Mouse (Mus musculus): ENCODE measurements around the gene Rc3h1.
"Not testable (repeated sequence)": the region's sequence is repeated elsewhere in the genome, so short reads cannot be mapped to it uniquely, and the experiment has no call there.

The Rc3h1 gene

DNA sequence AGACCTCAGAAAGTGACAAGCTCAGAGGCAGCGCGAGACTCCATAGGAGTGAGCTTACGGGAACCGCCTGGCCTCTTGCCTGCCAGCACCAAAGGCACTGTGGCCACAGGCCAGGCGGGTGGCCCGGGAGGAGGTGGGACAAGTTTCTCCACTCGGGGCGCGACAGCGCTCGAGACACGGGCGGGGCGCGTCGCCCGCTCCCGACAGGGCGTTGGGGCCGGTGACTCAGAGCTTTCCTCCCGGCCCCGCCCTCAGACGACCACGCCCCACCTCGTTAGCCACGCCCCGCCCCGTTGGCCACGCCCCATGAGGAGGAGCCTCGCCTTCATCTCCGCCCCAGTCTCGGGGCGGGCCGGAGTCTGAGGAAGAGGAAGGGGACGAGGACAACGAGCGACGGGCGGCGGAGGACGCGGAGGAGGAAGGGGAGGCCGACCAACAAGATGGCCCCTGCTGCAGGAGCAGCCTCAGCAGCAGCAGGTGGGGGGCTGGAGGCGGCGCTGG is at the start of gene Rc3h1:
Rc3h1 (plus strand) TSS at position 362 of the 501 bp plus-strand sequence.
- DNase-seq (ENCODE audit: low spot score in 2 of 2), result peak; percentile 97 to 98

DNA sequence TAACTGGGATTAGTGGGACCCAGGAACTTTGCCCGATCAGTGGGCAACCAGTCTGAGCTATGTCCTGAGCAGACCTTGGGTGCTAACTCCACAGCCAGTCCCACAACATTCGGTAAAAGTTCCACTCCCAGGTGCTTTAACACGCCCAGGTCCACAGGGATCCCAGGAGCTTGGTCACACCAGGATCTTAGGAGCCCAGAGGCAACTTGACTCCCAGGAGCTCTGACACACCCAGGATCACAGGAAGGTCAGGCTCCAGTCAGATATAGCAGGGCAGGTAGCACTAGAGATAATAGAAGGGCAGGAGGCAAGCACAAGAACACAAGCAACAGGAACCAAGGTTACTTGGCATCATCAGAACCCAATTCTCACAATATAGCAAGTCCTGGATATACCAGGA is 48.1 kb upstream of the Rc3h1 start:
- DNase-seq (ENCODE audit: low spot score in 2 of 2), result no peak

DNA sequence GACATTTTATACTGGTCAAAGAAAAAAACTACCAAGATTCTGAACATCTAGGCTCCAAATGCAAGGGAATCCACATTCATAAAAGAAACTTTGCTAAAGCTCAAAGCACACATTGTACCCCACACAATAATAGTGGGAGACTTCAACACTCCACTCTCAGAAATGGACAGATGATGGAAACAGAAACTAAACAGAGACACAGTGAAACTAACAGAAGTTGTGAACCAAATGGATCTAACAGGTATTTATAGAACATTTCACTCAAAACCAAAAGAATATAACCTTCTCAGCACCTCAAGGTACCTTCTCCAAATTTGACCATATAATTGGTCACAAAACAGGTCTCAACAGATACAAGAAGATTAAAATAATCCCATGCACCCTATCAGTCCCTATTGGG is 46.3 kb upstream of the Rc3h1 start:
- not testable (repeated sequence) for DNase-seq (ENCODE audit: low spot score in 2 of 2)

DNA sequence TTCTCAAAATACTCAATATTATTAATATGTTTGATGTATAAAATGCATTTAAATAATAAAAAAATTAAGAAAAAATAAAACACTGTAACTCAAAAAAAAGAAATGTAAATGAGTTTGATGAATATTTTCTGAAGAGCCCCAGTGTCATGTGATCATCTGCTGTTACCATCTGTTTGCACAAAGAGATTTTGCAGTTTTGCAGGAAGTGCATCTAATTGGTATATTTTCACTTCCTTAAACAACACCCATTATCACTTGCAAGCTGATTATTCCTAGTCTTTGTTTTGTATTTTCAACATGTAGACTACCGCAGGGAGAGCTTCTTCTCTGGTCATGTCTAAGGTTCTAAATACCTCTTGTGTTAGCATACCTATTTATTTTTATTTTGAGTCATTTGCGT is 45.1 kb upstream of the Rc3h1 start:
- no peak for DNase-seq (ENCODE audit: low spot score in 2 of 2)

DNA sequence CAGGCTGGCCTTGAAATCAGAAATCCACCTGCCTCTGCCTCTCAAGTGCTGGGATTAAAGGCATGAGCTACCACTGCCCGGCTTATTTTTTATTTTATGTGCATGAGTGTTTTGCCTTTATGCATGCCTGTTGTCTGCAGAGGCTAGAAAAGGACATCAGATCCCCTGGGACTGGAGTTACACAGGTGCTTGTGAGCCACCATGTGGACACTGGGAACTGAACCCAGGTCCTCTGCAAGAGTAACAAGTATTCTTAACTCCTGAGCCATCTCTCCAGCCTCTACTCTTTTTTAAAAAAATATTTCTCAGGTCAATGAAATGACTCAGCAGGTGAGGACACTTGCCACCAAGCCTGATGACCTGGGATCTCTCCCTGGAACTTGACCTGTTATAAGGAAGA is 44.6 kb upstream of the Rc3h1 start:
- no peak for DNase-seq (ENCODE audit: low spot score in 2 of 2)

DNA sequence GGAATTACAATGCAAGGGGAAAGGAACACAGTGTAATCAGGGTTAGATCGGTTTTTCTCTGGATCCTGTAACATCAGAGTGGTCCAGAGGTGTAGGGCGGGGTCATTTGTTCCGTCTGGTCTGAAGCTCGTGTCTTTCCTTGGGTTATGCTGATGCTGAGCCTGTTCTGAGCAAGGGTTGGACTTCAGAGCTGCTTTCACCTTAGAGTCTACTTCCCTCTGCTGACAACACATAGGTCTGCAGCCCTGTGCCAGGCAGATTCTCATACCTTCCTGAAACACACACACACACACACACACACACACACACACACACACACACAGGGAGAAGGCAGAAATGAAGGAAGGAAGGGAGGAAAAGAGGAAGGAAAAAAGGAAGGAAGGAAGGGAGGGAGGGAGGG is 43.2 kb upstream of the Rc3h1 start:
- no peak for DNase-seq (ENCODE audit: low spot score in 2 of 2)

DNA sequence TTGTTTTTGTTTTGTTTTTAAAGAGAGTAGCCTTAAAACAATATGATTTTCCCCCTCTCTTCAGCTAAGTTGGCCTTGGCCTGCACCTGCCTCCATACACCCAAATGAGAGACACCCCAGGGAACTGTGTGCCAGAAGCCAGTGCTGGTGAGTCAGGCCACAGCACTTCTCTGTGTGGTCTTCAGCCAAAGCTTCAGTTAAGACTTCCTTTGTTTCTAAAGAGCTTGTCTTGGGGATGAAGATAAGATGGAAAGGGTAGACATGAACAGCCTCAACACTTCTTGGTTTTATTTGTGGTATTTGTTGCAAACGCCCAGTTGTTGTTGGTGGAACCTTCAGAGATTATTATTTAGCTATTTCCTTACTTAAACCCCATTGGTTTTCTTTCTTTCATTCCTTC is 31.5 kb upstream of the Rc3h1 start:
- DNase-seq (ENCODE audit: low spot score in 2 of 2), result no peak

DNA sequence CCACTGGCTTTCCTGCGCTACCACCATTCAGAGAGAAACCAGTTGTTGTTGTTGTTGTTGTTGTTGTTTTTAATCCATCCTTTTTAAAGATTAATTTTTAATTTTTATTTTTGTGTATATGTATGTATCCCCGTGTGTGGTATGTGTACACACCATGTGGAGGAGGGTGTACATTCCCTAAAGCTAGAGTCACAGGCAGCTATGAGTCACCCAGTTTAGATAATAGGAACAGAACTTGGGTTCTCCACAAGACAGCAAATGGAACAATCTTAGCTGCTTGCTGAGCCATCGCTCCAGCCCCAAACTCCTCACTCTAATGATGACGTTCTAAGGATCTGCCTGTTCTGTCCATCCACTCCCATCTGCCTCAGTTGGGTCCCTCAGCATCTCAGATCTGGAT is 29.2 kb upstream of the Rc3h1 start:
- no peak for DNase-seq (ENCODE audit: low spot score in 2 of 2)

DNA sequence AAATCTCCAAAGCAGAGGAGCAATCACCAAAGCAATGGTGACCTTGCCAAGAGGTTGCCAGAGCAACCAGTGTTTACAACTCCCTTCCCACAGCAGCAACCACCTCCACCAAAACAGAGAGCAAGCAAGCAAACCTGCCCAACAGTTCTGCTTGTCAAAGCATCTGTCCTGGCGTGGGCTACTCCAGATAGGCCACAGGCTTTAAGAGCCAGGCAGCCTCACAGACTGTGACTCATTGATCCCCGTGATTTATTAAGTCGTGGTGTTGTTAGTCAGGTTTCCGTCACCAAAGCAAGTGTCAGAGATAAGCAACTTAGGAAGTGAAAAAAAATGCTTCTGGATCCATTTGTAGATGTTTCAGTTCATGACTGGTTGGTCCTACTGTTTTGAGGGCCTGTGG is 27.7 kb upstream of the Rc3h1 start:
- no peak for DNase-seq (ENCODE audit: low spot score in 2 of 2)

DNA sequence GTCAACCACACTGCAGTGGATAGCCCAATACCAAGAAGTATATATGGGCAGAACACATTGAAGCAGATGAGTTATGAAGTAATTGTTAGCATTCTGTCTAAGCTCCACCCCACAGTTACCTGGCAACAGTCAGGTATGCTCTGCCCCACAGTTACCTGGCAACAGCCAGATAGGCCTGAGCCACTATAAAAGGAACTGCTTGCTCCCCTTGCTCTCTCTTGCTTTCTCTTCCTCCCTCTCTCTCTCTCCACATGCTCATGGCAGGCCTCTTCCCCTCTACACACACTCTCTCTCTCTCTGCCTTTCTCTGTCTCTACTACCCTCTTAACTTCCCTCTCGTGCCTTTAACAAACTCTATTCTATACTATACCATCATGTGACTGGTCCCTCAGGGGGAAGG is 24.8 kb upstream of the Rc3h1 start:
- DNase-seq (ENCODE audit: low spot score in 2 of 2), result not testable (repeated sequence)

DNA sequence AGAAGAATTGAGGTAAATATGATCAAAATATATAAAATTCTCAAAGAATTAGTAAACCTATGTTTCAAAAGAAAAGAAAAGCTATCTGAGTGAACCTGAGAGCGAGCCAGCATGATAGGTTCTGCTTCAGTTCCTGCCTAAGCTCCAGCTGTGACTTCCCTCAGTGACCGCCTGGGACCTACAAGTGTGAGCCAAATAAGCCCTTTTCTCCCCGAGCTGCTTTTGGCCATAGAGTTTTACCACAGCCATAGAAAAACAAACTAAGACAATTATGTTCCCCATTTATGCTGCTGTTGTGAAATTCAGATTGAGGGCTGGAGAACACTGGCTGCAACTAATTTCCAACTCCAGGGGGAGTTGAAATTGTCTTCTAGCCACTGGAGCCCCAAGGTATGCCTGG is 24.2 kb upstream of the Rc3h1 start:
- DNase-seq (ENCODE audit: low spot score in 2 of 2), result no peak

DNA sequence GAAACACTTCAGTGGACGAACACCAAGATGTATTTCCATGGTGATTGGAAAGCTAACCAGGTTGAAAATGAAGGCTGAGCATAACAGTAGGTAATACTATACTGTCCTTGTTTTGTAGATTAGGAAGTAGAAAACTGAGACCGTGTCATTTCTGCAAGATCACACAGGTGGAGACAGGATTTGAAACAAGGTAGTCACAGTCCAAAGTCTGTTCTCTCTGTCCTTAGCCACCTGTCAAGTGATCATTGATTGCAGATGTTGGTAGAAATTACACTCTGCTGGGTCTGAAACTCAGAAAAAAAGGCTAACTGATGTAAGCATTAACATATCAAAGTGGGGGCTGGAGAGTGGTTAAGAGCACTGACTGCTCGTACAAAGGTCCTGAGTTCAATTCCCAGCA is 21.9 kb upstream of the Rc3h1 start:
- no peak for DNase-seq (ENCODE audit: low spot score in 2 of 2)

DNA sequence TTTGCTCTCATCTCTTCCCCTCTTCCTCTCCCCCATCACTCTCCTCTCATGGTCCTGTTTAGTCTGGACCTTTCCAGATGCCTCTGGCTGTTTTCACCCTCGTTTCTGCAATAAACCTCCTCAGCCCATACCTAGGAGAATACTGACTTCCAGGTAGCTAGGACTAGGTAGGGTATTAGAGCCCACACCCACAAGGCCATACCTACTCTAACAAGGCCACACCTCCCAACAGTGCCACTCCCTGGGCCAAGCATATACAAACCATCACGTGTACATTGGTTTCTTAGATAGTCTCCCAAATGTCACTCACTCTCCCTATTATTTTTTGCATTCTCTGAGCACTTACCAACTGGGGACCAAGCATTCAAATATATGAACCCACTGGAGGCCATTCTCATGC is 21.2 kb upstream of the Rc3h1 start:
- no peak for DNase-seq (ENCODE audit: low spot score in 2 of 2)

DNA sequence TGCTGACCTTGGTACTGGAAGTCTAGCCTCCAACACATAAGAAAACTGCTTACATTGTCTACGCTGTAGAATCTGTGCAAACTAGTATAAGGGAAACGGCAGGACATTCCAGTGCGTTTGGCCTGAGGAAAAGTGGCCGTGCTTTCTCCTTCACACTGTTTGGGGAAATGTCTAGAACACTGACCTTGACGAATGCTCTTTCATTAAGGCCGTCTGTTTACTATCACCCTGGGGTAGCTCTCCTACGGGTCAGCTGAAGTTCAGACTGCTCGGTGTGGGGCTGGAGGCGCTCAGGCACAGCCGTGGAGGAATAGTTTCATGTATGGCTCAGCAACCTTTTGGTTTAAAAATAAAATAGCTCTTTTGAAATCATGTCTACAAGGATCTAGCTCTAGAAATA is 6.5 kb upstream of the Rc3h1 start:
- no peak for DNase-seq (ENCODE audit: low spot score in 2 of 2)

DNA sequence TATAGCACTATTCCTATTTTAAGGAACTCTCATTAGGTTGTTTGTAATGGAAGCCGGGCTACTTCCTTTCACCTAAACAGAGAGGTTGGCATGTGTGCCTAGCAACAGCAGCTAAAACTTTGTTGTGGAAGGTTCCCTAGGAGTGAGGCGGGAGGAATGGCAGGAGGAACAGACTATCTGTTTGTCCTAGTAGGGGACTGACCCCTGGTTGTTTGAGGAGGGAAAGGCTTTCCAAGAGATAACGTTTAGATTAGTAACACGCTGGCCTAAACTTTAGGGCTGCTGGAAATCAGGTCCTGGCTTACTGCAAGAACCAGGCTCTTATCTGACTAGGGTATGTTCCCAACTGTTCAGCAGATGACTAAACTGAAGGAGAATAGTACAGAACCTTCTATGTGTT is 2.2 kb upstream of the Rc3h1 start:
- DNase-seq (ENCODE audit: low spot score in 2 of 2), result no peak

DNA sequence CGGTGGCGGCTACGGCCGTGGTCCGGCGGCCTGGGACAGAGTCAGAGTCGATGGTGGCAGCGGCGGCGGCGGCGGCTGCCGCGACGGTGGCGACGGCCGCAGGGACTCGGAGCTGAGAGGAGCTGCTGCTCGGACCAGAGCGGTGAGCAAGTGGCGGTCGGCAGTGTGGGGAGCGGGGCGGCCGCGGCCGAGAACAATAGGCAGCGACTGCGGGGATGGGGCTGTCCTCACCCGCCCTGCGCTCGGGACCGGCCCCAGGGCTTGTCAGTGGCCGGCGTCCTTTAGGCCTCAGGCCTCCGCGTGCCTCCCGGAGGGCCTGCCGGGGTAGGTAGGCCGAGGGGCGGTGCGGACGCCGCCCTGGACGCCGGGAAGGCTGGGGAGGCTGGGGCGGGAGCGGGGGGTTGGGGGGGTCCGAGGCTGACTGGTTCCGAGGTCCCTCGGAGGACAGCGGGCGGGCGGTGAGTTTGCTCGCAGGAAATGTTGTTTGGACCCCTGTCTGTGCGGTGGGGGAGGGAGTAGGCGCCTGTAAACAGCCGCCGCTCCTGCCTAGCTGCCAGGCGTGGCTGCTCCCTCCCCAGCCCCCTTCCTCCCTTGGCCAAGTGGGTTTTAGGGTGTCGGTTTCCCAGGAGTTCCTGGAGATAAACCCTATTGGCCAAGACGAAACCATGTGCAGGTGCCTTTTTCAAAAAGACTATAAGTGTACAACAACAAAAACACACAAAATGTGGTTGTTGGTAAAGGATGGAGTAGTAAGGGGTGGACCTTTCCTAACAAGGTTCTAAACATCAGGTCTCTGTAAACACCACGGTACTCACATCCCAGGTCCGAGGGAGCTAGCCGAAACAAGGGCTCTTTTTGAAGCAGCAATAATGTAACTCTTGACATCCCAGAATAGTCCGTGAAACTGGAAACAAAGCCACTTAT is 602 bp downstream of the Rc3h1 start:
- DNase-seq (ENCODE audit: low spot score in 2 of 2), result peak in 1 of 2 experiments; percentile 49

DNA sequence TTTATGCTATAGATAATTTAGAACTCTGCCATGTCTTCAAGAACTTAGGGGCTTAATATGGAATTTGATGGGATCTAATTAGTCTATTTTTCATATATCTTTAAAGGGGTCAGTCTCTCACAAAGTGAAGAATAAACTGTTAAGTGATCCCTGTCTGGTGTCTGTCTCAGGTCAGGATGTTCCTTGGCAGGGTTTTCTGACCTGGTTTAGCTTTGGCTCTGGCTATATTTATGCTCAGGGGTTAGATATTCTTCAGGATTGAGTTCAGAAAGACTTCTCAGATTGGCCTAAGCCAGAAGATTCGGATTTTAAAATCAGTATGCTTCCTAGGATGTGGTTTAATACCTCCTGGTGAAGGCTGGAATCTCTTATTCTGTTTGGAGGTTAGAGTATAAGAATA is 4.0 kb downstream of the Rc3h1 start:
- no peak for DNase-seq (ENCODE audit: low spot score in 2 of 2)

DNA sequence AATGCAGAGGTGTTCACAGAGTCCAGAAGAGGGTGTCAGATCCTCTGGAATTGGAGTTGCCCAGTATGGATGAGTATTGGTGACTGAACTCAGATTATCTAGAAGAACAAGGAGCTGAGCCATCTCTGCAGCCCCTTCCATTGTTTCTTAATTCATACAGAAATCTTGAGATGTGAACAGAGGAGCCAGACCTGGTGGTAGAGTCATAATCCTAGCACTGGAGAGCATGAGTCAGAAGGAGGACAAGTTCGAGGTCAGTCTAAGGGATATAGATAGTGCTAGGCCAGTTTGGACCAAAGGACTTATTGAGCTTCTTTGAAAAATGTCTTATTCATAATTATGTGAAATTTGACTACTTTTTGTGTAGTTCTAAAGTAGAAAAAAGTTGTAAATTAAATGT is 4.6 kb downstream of the Rc3h1 start:
- no peak for DNase-seq (ENCODE audit: low spot score in 2 of 2)

DNA sequence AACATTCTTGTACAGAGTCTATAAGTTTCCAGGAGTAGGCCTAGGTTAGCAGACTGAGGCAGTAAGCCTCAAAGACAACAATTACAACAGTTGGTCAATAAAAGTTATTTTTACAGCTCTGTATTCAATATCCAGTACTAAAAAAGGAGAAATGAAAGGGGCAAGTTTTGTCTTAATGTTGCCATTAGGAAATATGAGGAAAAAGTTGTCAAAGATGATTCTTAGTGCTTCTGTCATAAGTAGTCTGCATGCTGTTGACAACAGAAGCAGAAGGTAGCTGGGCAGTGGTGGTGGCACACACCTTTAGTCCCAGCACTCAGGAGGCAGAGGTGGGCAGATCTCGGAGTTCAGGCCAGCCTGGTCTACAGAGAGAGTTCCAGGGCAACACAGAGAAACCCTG is 13.2 kb downstream of the Rc3h1 start:
- DNase-seq (ENCODE audit: low spot score in 2 of 2), result no peak

DNA sequence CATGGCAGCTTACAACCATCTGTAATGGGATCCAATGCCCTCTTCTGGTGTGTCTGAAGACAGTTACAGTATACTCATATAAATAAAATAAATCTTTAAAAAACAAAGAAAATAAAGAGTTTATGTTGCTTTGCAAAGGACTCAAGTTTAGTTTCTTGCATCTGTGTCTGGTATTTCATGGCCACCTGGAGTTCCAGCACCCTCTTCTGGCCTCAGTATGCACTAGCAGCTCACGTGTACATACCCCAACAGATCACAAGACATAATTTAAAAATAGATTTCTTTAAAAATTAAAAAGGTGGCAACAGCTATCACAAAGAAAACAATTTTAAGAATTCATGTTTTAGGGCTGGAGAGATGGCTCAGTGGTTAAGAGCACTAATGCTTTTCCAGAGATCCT is 15.7 kb downstream of the Rc3h1 start:
- no peak for DNase-seq (ENCODE audit: low spot score in 2 of 2)

DNA sequence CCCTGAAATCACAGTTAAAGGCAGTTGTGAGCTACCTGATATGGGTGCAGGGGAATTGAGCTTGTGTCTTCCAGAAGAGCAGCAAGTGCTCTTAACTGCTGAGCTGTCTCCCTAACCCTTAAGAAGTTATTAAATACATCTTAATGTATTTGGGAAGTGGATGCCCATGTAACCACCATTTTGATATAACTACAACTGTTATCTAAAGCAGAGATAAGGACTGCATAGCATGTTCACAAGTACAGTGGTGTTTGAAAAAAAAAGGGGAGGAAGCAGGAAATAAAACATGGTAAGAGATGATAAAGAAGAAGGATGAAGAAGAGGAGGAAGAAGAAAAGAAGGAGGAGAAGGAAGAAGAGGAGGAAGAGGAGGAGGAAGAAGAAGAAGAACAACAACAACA is 25.1 kb downstream of the Rc3h1 start:
- DNase-seq (ENCODE audit: low spot score in 2 of 2), result no peak

DNA sequence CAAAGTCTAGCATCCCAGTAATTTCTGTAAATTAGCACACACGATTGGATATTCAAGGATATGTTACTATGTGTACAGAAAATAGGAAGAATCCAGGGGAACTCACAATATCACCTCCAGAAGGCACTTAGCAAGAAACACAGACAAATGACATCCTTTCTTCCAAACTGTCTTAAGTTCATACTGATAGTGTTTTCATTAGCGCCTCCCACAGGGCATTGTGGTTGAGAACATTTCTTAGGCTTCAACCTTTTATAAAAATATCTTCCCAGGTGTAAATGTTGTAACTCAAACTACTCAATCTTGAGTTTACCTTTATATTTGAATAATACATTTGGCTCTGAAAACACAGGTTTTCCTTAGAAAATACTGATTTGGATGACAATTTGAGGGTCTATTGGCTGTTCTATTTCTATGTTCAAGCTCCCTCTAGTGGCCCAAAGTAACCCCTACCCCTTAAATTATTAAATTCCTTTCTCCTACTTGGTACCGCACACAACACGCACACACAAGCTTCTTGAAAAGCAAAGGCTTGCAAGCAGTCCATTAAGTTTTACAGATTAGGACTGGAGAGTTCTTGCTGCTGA is 27.8 kb downstream of the Rc3h1 start:
- no peak for DNase-seq (ENCODE audit: low spot score in 2 of 2)

DNA sequence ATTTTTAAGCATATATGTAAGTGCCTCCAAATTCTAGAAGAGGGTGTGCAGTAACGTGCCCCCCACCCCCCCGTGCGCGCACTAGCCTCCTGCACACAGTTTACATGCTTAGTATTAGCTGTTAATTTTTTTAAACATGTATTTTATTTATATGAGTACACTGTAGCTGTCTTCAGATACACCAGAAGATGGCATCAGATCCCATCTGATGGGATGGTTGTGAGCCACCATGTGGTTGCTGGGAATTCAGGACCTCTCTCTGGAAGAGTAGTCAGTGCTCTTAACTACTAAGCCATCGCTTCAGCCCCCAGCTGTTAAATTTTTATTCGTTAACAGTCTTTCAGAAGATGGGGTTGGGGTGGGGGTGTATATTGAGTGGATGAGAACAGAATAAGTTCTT is 29.3 kb downstream of the Rc3h1 start:
- DNase-seq (ENCODE audit: low spot score in 2 of 2), result no peak

Data from urinary bladder, postnatal 4 days (tissue).